Comparison of ENCODE assay signal across 10 mouse cellular contexts in genomic region chr3:113080704-113081103, GRCm38 (mm10).
DNase-seq lines count a peak whose midpoint lies in the region; ATAC-seq and TF ChIP-seq lines count a peak whose summit lies in the region.
"Had no signal": no experiment of that assay in that cellular context is flagged by ENCODE, and none has a peak within 500 bp of the region (broad histone marks: within the 10 kb centered on the region; RNA-seq: fewer than 3 reads in every experiment).

No protein-coding gene starts in this region.

- H3K9me3 ChIP-seq in kidney, postnatal 0 days (replicated peaks; ENCODE audit: low read length), result no peaks in the 10 kb centered on the region
- H3K9me3 ChIP-seq in kidney, embryonic 16.5 days (ENCODE audit: low read length), result no peaks in the 10 kb centered on the region
- H3K9me3 ChIP-seq in MEL (replicated peaks; ENCODE audit: insufficient read depth, low read length), result no peaks in the 10 kb centered on the region
- H3K9me3 ChIP-seq in forebrain, embryonic 13.5 days (replicated peaks), result no peaks in the 10 kb centered on the region

- H3K36me3 ChIP-seq in kidney, postnatal 0 days (ENCODE audit: insufficient read depth, low read length), result no peaks in the 10 kb centered on the region
- no peaks in the 10 kb centered on the region for H3K36me3 ChIP-seq in kidney, embryonic 16.5 days (ENCODE audit: insufficient read depth, low read length)
- no peaks in the 10 kb centered on the region for H3K36me3 ChIP-seq in MEL (ENCODE audit: control insufficient read depth in 1 of 2, insufficient read depth in 2 of 2, low read length in 2 of 2)
- no peaks in the 10 kb centered on the region for H3K36me3 ChIP-seq in forebrain, embryonic 13.5 days (ENCODE audit: poor library complexity, severe bottlenecking)

- H3K4me1 ChIP-seq in kidney, postnatal 0 days (replicated peaks; ENCODE audit: insufficient read depth, low read length), result no peaks in the 10 kb centered on the region
- no peaks in the 10 kb centered on the region for H3K4me1 ChIP-seq in kidney, embryonic 16.5 days (ENCODE audit: insufficient read depth, low read length)
- H3K4me1 ChIP-seq in MEL (ENCODE audit: control insufficient read depth in 1 of 2, insufficient read depth in 2 of 2, low read length in 2 of 2), result no peaks in the 10 kb centered on the region
- H3K4me1 ChIP-seq in forebrain, embryonic 13.5 days, result no peaks in the 10 kb centered on the region

- H3K79me2 ChIP-seq in MEL (ENCODE audit: control insufficient read depth, insufficient read depth, low read length, poor library complexity), result no peaks in the 10 kb centered on the region

- no peak overlapping the region for H3K27ac ChIP-seq in kidney, postnatal 0 days
- H3K27ac ChIP-seq in kidney, embryonic 16.5 days (ENCODE audit: low read length), result no peak overlapping the region
- no peak overlapping the region for H3K27ac ChIP-seq in MEL (ENCODE audit: control insufficient read depth, low read depth, low read length)
- H3K27ac ChIP-seq in forebrain, embryonic 13.5 days, result no peak overlapping the region
- H3K27ac ChIP-seq: macrophage had no signal

- H3K9ac ChIP-seq in kidney, postnatal 0 days (ENCODE audit: low read depth, low read length), result no peak overlapping the region
- no peak overlapping the region for H3K9ac ChIP-seq in kidney, embryonic 16.5 days (replicated peaks; ENCODE audit: low read length)
- no peak overlapping the region for H3K9ac ChIP-seq in MEL (ENCODE audit: control insufficient read depth, low read depth, low read length, poor library complexity, severe bottlenecking)
- no peak overlapping the region for H3K9ac ChIP-seq in forebrain, embryonic 13.5 days

- ATAC-seq in kidney, postnatal 0 days (replicated peaks; ENCODE audit: low FRiP score, low read depth), result no peak
- ATAC-seq in kidney, embryonic 16.5 days (ENCODE audit: low FRiP score, low TSS enrichment), result no peak
- peak; percentile 57; the same call in 1 of the 2 replicates for ATAC-seq in forebrain, embryonic 13.5 days

- peak; percentile 67 for TF ChIP-seq CTCF in kidney, postnatal 0 days (IDR thresholded peaks at IDR 0.05; ENCODE audit: low read depth)
- peak in 1 of 3 experiments; percentile 74; a peak in 3 of 6 replicates for TF ChIP-seq CTCF in MEL (IDR thresholded peaks at IDR 0.05 in 2 of 3, conservative IDR thresholded peaks at IDR 0.05 in 1 of 3; ENCODE audit: control insufficient read depth in 1 of 3, insufficient read depth in 1 of 3, low read depth in 2 of 3, low read length in 3 of 3, poor library complexity in 1 of 3, severe bottlenecking in 1 of 3)

- H3K4me2 ChIP-seq in kidney, postnatal 0 days (ENCODE audit: low read length), result no peak overlapping the region
- H3K4me2 ChIP-seq in kidney, embryonic 16.5 days (replicated peaks; ENCODE audit: low read depth, low read length), result no peak overlapping the region
- H3K4me2 ChIP-seq in forebrain, embryonic 13.5 days, result no peak overlapping the region

- peak; percentile 65 for DNase-seq in kidney, postnatal 0 days (ENCODE audit: low spot score)
- peak; percentile 73 for DNase-seq in MEL (ENCODE audit: low read depth, low spot score)
- peak; percentile 69 for DNase-seq in brain, adult 2 months (ENCODE audit: low read depth, low spot score)
- DNase-seq in layer of hippocampus, postnatal 36 days, result peak; percentile 23 to 30
- peak; percentile 62 to 76 for DNase-seq in right cerebral cortex, adult 2 months (ENCODE audit: low spot score in 2 of 2)
- DNase-seq in urinary bladder, postnatal 10 days (ENCODE audit: low spot score), result no peak

- TF ChIP-seq RAD21 in MEL (IDR thresholded peaks at IDR 0.05; ENCODE audit: low read depth, low read length), result peak; percentile 90

- TF ChIP-seq POLR2A in MEL (IDR thresholded peaks at IDR 0.05; ENCODE audit: control insufficient read depth in 1 of 2, insufficient read depth in 1 of 2, low read depth in 1 of 2, low read length in 2 of 2, poor library complexity in 1 of 2), result no peak

- WGBS in kidney, postnatal 0 days, result 0% methylated on average over 1 of the region's 1 CpGs
- WGBS in kidney, embryonic 16.5 days, result 0% methylated on average over 1 of the region's 1 CpGs
- 0% methylated on average over 1 of the region's 1 CpGs for WGBS in forebrain, embryonic 13.5 days

- no peaks in the 10 kb centered on the region for H3K27me3 ChIP-seq in kidney, postnatal 0 days (ENCODE audit: insufficient read depth, low read length)
- no peaks in the 10 kb centered on the region for H3K27me3 ChIP-seq in kidney, embryonic 16.5 days (ENCODE audit: insufficient read depth, low read length)
- no peaks in the 10 kb centered on the region for H3K27me3 ChIP-seq in MEL (ENCODE audit: control insufficient read depth in 1 of 2, insufficient read depth in 2 of 2, low read length in 2 of 2)
- no peaks in the 10 kb centered on the region for H3K27me3 ChIP-seq in forebrain, embryonic 13.5 days

- no peak overlapping the region for H3K4me3 ChIP-seq in kidney, postnatal 0 days (replicated peaks; ENCODE audit: low read depth, low read length)
- no peak overlapping the region for H3K4me3 ChIP-seq in kidney, embryonic 16.5 days (ENCODE audit: low read length)
- H3K4me3 ChIP-seq in MEL (ENCODE audit: control insufficient read depth in 1 of 2, insufficient read depth in 1 of 2, low read depth in 2 of 2, low read length in 2 of 2), result no peak overlapping the region
- H3K4me3 ChIP-seq in forebrain, embryonic 13.5 days, result no peak overlapping the region
- H3K4me3 ChIP-seq: erythroblast, embryonic 14.5 days had no signal

- no peak for TF ChIP-seq EP300 in MEL (IDR thresholded peaks at IDR 0.05; ENCODE audit: low read depth in 1 of 2, low read length in 2 of 2)

TF ChIP-seq in MEL, 35 proteins besides CTCF, POLR2A, EP300 and RAD21:
- TF ChIP-seq NELFE (IDR thresholded peaks at IDR 0.05; ENCODE audit: low read depth, low read length) (no peak), ZKSCAN1 (IDR thresholded peaks at IDR 0.05; ENCODE audit: low read depth, low read length) (no peak), POLR2AphosphoS2 (IDR thresholded peaks at IDR 0.05; ENCODE audit: low read length) (no peak), ZC3H11A (IDR thresholded peaks at IDR 0.05; ENCODE audit: low read depth, low read length) (peak; percentile 76), MAX (IDR thresholded peaks at IDR 0.05; ENCODE audit: low read length) (no peak), MEF2A (IDR thresholded peaks at IDR 0.05; ENCODE audit: extremely low read depth, insufficient replicate concordance, low read depth, low read length, poor library complexity, severe bottlenecking) (no peak), SMC3 (IDR thresholded peaks at IDR 0.05; ENCODE audit: low read depth, low read length) (peak; percentile 69), JUND (IDR thresholded peaks at IDR 0.05; ENCODE audit: low read depth, low read length) (no peak), KAT2A (conservative IDR thresholded peaks at IDR 0.05; ENCODE audit: low read depth, low read length) (no peak), RCOR1 (IDR thresholded peaks at IDR 0.05; ENCODE audit: low read depth, low read length) (no peak), TAL1 (IDR thresholded peaks at IDR 0.05; ENCODE audit: low read length) (no peak), UBTF (IDR thresholded peaks at IDR 0.05; ENCODE audit: borderline replicate concordance, insufficient read depth, low read depth, low read length) (no peak), CHD1 (IDR thresholded peaks at IDR 0.05; ENCODE audit: low read depth, low read length) (no peak), SIN3A (IDR thresholded peaks at IDR 0.05; ENCODE audit: low read length) (no peak), TBP (IDR thresholded peaks at IDR 0.05; ENCODE audit: low read depth, low read length) (no peak), USF2 (IDR thresholded peaks at IDR 0.05; ENCODE audit: borderline replicate concordance in 1 of 2, insufficient read depth in 1 of 2, low read depth in 1 of 2, low read length in 2 of 2) (no peak), ZMIZ1 (IDR thresholded peaks at IDR 0.05; ENCODE audit: low read depth, low read length) (no peak)
